12 mouse cellular contexts compared by ENCODE assay signal in the genomic region with DNA sequence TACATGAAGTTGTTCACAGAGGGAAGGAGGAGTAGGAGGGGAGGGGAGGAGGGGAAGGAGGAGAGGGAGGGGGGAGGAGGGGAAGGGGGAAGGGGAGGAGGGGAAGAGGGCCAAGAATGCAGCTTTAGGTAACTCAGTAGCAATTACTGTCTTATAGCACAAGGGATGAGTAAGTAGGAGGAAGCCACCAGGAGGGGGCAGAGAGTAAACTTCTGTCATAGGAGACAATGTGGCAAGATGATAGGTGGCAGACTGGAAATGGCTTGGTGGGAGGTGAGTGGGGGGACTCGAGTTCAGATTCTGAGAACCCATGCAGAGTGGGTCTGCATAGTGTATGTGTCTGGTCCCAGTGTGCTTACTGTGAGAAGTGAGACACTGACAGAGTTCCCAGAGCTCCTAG.
DNase-seq lines count a peak whose midpoint lies in the region; ATAC-seq lines count a peak whose summit lies in the region.
"Had no signal": no experiment of that assay in that cellular context is flagged by ENCODE, and none has a peak within 500 bp of the region (broad histone marks: within the 10 kb centered on the region; RNA-seq: fewer than 3 reads in every experiment).

No protein-coding gene starts in this region.

- H3K27me3 ChIP-seq in midbrain, embryonic 14.5 days (ENCODE audit: control insufficient read depth, insufficient read depth, low read length) = no peaks in the 10 kb centered on the region
- H3K27me3 ChIP-seq in midbrain, embryonic 15.5 days (replicated peaks) = no peaks in the 10 kb centered on the region
- H3K27me3 ChIP-seq in forebrain, embryonic 15.5 days = no peaks in the 10 kb centered on the region
- H3K27me3 ChIP-seq: neural tube, embryonic 12.5 days had no signal

- no peak overlapping the region for H3K9ac ChIP-seq in midbrain, embryonic 14.5 days (replicated peaks; ENCODE audit: low read length)
- no peak overlapping the region for H3K9ac ChIP-seq in midbrain, embryonic 15.5 days
- no peak overlapping the region for H3K9ac ChIP-seq in forebrain, embryonic 15.5 days (replicated peaks)
- H3K9ac ChIP-seq: neural tube, embryonic 12.5 days had no signal

- 63% methylated on average over 1 of the region's 1 CpGs for WGBS in midbrain, embryonic 14.5 days
- WGBS in midbrain, embryonic 15.5 days = 61% methylated on average over 1 of the region's 1 CpGs
- 75% methylated on average over 1 of the region's 1 CpGs for WGBS in forebrain, embryonic 15.5 days

- no peak overlapping the region for H3K4me3 ChIP-seq in midbrain, embryonic 14.5 days (replicated peaks; ENCODE audit: low read depth, low read length)
- H3K4me3 ChIP-seq in midbrain, embryonic 15.5 days = no peak overlapping the region
- H3K4me3 ChIP-seq in forebrain, embryonic 15.5 days = no peak overlapping the region
- H3K4me3 ChIP-seq: neural tube, embryonic 12.5 days had no signal

- no peak for ATAC-seq in midbrain, embryonic 14.5 days (ENCODE audit: low FRiP score, low TSS enrichment)
- no peak for ATAC-seq in midbrain, embryonic 15.5 days (replicated peaks)
- ATAC-seq in granulocyte monocyte progenitor cell, adult 5-6 weeks (replicated peaks; ENCODE audit: poor library complexity, severe bottlenecking) = 0 out of 2 replicates have a peak, but pooled peaks have one; percentile 18
- ATAC-seq in forebrain, embryonic 15.5 days (replicated peaks) = no peak

- no peaks in the 10 kb centered on the region for H3K36me3 ChIP-seq in midbrain, embryonic 14.5 days (ENCODE audit: control insufficient read depth, insufficient read depth, low read length)
- H3K36me3 ChIP-seq in midbrain, embryonic 15.5 days (replicated peaks) = no peaks in the 10 kb centered on the region
- no peaks in the 10 kb centered on the region for H3K36me3 ChIP-seq in forebrain, embryonic 15.5 days
- H3K36me3 ChIP-seq: neural tube, embryonic 12.5 days had no signal

- H3K4me2 ChIP-seq in midbrain, embryonic 14.5 days (ENCODE audit: low read length) = no peak overlapping the region
- no peak overlapping the region for H3K4me2 ChIP-seq in midbrain, embryonic 15.5 days
- no peak overlapping the region for H3K4me2 ChIP-seq in forebrain, embryonic 15.5 days (replicated peaks)
- H3K4me2 ChIP-seq: neural tube, embryonic 12.5 days had no signal

- peak; percentile 25 for DNase-seq in heart, postnatal 4 days
- DNase-seq in heart, adult 8-10 months (ENCODE audit: low spot score) = no peak
- DNase-seq in midbrain, embryonic 14.5 days = peak; percentile 29
- DNase-seq in thymus, postnatal 4 days = peak; percentile 51
- DNase-seq in urinary bladder, adult 18-20 months (ENCODE audit: low spot score in 2 of 2) = no peak
- DNase-seq: kidney, adult 8-10 months; layer of hippocampus, adult 9-11 months; right cerebral cortex, postnatal 14 days had no signal

- no peaks in the 10 kb centered on the region for H3K4me1 ChIP-seq in midbrain, embryonic 14.5 days (ENCODE audit: control insufficient read depth, insufficient read depth, low read length)
- H3K4me1 ChIP-seq in midbrain, embryonic 15.5 days = peaks cover 5% of the 10 kb centered on the region; the same call in 1 of the 2 replicates
- H3K4me1 ChIP-seq in forebrain, embryonic 15.5 days = peaks cover 5% of the 10 kb centered on the region
- H3K4me1 ChIP-seq: neural tube, embryonic 12.5 days had no signal

- no peak overlapping the region for H3K27ac ChIP-seq in midbrain, embryonic 14.5 days (replicated peaks; ENCODE audit: low read depth, low read length)
- no peak overlapping the region for H3K27ac ChIP-seq in midbrain, embryonic 15.5 days
- no peak overlapping the region for H3K27ac ChIP-seq in forebrain, embryonic 15.5 days (replicated peaks)
- H3K27ac ChIP-seq: neural tube, embryonic 12.5 days had no signal

- no peaks in the 10 kb centered on the region for H3K9me3 ChIP-seq in midbrain, embryonic 14.5 days (ENCODE audit: control insufficient read depth, low read length)
- no peaks in the 10 kb centered on the region for H3K9me3 ChIP-seq in midbrain, embryonic 15.5 days
- H3K9me3 ChIP-seq in forebrain, embryonic 15.5 days = no peaks in the 10 kb centered on the region
- H3K9me3 ChIP-seq: neural tube, embryonic 12.5 days had no signal

Comparison
In these comparisons a context has a peak if more than half of its experiments do, and no peak if none do; other contexts are left out.
1. DNase-seq: peak in heart, postnatal 4 days (single experiment), midbrain, embryonic 14.5 days (single experiment) and thymus, postnatal 4 days (single experiment); none in heart, adult 8-10 months (single experiment) and urinary bladder, adult 18-20 months (0 of 2).